Mouse (Mus musculus) cerebellum, adult 11 months (tissue): ENCODE results near the gene Carmil1.
"Not testable (repeated sequence)": the region's sequence is repeated elsewhere in the genome, so short reads cannot be mapped to it uniquely, and the experiment has no call there.

Experiments
- DNase-seq: peaks from one replicate; pipeline ENCODE4 v3.0.0; 2022

Gene Carmil1

DNA sequence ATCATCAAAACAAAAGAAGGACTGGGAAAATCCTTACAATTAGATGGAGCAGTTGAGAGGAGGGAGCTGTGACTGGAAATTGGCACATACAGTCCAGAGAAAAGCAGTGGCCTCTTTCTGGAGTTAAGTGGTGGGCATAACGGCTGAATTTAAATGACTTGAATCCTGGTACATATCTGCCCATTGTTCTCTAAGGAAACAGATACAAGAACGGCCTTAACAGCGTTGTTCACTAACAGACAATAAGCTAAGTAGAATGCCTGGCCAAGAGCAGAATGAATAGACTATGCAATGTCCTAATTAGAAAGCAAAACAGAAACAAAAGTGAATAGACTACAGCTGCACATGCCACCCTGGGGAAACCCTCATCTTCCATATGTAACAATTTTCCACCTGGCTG, 133.6 kb downstream of the Carmil1 start:
- DNase-seq: no peak

GRCm38 (mm10) chr13:24146541-24146940, 134.1 kb downstream of the Carmil1 start:
- no peak for DNase-seq

- no peak for DNase-seq
These were observed 135.7 kb downstream of the Carmil1 start for GRCm38 (mm10) chr13:24144858-24145257.

- DNase-seq: peak; percentile 11
These were observed 136.5 kb downstream of the Carmil1 start for GRCm38 (mm10) chr13:24144141-24144540.

- no peak for DNase-seq
These were observed 143.8 kb downstream of the Carmil1 start for GRCm38 (mm10) chr13:24136836-24137235.

GRCm38 (mm10) chr13:24135282-24136230, 145.0 kb downstream of the Carmil1 start:
- DNase-seq: no peak

- no peak for DNase-seq
These were observed 147.7 kb downstream of the Carmil1 start for GRCm38 (mm10) chr13:24132866-24133265.

- no peak for DNase-seq
These were observed 149.3 kb downstream of the Carmil1 start for GRCm38 (mm10) chr13:24131319-24131718.

DNA sequence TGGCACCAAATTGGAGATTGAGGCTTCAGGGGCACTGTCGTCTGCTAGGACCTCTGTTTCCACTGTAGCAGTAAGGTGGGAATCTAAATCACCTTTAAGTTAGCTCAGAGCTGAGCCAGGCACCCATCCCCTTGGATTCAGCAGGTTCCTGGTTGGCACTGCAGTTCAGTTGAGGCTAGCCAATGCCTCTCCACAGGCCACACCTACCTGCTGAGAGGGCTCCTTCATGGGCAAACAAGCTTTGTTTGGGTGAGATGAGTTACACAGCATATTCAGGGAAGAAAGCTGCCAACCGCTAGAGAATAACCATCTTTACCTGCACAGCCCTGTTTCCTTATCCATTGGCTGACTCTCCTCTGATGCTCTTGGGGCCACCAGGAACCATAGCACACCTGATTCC, 149.9 kb downstream of the Carmil1 start:
- DNase-seq: no peak

GRCm38 (mm10) chr13:24128731-24129130, 151.9 kb downstream of the Carmil1 start:
- no peak for DNase-seq

DNA sequence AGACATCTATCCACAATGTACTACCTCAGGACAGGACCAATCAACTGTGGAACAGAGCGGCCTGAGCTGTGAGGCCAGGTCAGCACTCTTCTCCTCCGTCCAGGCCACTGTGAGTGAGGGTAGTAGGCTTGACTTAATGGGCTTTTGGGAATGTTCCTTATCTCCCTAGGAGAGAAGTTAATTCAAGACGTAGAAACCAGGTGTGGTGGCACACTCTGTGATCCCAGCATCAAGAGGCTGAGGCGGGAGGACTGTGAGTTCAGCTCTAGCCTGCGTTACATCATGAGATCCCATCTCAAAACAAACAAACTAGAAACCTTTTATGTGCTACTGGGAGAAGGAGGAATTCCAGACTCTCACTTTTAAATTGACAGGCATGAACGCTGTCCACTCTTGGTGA, 154.7 kb downstream of the Carmil1 start:
- no peak for DNase-seq

DNA sequence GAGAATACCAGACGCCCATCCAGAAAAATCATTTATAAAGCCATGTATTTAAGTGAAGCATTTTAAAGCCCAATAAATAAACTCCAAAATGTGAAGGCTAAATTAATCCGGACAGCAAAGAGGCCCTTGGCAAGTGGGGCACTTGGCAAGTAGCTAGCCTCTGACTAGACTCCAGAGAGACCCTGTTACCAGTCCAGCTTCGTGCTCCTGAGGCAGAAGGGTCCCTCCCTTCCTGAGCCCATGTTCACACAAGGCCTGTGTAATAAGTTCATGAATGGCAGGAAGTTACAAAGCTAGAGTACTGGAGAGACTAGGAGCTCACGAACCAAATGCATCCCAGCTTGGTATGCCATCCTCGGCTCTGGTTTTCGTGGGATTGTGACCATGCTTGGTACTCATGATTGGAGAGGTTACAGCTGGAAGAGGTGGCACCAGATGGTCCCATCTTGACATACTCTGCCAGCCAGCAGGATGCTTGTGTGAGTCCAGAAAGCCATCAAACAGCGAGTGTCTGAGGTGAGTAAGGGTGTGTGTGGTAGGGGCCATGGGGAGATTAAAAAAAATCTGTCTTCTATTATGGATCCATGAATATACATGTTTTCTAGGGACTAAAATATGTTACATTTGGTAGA, 163.3 kb downstream of the Carmil1 start:
- peak; percentile 33 for DNase-seq

- peak; percentile 52 for DNase-seq
These were observed 167.8 kb downstream of the Carmil1 start for GRCm38 (mm10) chr13:24112689-24113348.

- DNase-seq: no peak
These were observed 170.3 kb downstream of the Carmil1 start for GRCm38 (mm10) chr13:24110329-24110728.

GRCm38 (mm10) chr13:24108282-24108681, 172.3 kb downstream of the Carmil1 start:
- no peak for DNase-seq

GRCm38 (mm10) chr13:24107058-24107457, 173.5 kb downstream of the Carmil1 start:
- DNase-seq: no peak

- no peak for DNase-seq
These were observed 174.8 kb downstream of the Carmil1 start for GRCm38 (mm10) chr13:24105838-24106237.

- no peak for DNase-seq
These were observed 175.3 kb downstream of the Carmil1 start for GRCm38 (mm10) chr13:24105340-24105669.

GRCm38 (mm10) chr13:24104611-24105339, 175.8 kb downstream of the Carmil1 start:
- DNase-seq: not testable (repeated sequence)

DNA sequence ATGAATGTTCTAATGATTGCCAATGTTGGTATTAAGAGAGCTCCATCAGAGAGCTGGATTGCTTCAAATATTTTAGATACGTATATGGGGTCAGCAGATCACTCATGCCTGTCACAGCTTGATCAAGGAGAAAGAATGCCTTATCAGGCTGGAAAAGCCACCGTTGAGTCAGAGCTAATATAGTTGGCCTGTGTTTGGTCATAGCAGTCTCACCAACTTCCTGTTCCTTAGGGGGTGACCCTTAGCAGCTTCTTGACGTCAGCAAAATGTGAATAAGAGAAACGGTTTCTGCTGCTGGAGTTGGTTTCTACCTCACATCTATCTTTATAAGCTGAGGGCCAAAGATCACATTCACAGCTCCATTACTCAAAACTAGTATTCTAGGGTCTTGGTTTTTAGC, 176.6 kb downstream of the Carmil1 start:
- DNase-seq: no peak

GRCm38 (mm10) chr13:24103152-24103551, 177.4 kb downstream of the Carmil1 start:
- DNase-seq: no peak

- DNase-seq: no peak
These were observed 178.3 kb downstream of the Carmil1 start for GRCm38 (mm10) chr13:24102256-24102655.
